Mouse (Mus musculus) forelimb bud, embryonic 11.5 days (tissue): ENCODE results near the gene Slc43a3.

ENCODE experiments used
- DNase-seq: peaks from one replicate; pipeline ENCODE4 v3.0.0-alpha.2; 2012; ENCODE audit warnings: low read depth, low spot score

The Slc43a3 gene

GRCm38 (mm10) chr2:84980188-84980587, 43.8 kb downstream of the Slc43a3 start, which contains the start of gene Prg2:
Gene Prg2, plus strand, starts transcription at chr2:84980461.
- no peak for DNase-seq

DNA sequence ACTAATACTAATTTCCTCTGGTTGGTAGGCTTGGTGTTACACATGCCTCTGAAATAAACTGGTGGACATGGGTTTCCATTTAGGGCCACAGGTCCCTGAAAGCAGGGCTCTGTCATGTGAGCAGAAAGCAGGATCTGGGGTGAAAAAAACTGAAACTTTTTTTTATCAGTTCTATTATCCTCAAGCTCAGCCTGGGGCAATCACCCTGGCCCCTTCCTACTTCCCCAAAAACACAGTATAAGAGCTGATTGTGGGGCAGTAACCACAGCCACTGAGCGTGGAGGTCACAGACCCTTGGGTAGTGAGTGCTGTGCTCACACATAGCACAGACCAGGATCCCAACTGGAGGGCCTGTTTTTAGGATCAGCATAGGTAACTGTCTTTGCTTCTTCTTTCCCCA, 51.6 kb downstream of the Slc43a3 start, which contains the start of gene Prg3:
TSS of gene Prg3 (plus strand) at position 286 of the 400 bp plus-strand sequence.
- no peak for DNase-seq

DNA sequence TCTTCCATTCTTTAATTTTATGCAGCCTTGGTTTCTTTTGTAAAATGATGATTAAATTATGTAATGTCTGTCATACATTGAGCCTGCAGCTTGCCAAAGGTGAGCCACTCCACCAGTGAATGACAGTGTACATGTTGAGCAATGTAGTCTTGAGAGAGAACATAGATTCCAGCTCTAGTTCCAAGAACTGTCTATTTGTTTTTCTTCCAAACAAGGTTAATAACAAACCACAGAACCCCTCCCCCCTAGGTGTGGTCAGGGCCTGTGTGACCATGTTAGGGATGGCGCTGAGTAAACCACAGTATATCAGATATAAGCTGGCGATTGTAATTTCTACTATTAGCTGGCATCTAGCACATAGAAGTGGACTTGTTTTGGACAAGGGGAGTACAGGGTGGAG, 60.0 kb downstream of the Slc43a3 start:
- no peak for DNase-seq

- DNase-seq: no peak
Measured at GRCm38 (mm10) chr2:84999486-85000181, 63.3 kb downstream of the Slc43a3 start.

- no peak for DNase-seq
Measured at GRCm38 (mm10) chr2:85001497-85001896, 65.1 kb downstream of the Slc43a3 start.

GRCm38 (mm10) chr2:85002575-85002974, 66.2 kb downstream of the Slc43a3 start:
- DNase-seq: no peak

DNA sequence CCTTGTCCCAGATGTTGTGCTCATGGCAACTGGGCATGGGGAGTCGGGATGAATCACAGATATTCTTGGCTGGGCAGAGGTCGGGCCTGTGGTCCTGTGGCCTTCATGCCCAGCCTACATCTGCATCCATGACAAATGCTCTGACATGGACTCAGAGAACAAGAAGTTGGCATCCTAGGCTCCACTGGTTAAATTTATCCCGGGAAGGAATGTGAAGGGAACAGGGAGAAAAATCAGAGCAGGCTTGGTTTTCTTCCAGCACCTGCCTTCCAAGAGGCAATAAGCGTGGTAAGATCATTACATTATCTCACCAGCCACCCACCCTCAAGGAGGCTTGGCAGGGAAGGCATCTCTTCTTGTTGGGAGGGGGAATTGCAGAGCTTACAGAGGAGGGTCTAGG, 68.0 kb downstream of the Slc43a3 start:
- no peak for DNase-seq

GRCm38 (mm10) chr2:85006600-85006999, 70.2 kb downstream of the Slc43a3 start:
- no peak for DNase-seq

- DNase-seq: peak; percentile 18
Measured at GRCm38 (mm10) chr2:85007729-85008128, 71.3 kb downstream of the Slc43a3 start.
